Mouse (Mus musculus) intestine, embryonic 15.5 days (tissue): ENCODE measurements around the gene Lsm8. TPM values are rescaled to one million over a fixed set of nuclear protein-coding genes. Genes with fewer than 3 reads are reported as not detected.
"Not testable (repeated sequence)": the region's sequence is repeated elsewhere in the genome, so short reads cannot be mapped to it uniquely, and the experiment has no call there.

Experiments used
- ATAC-seq: fragments of 200-750 bp; cut with Nextera tagmentation; 2 replicates; pipeline ENCODE4 v1.8.0; 2017; ENCODE audit warnings: moderate TSS enrichment, moderate library complexity
- H3K27ac ChIP-seq: fragments of 300-500 bp; sonication (generic); 2 replicates; pipeline ENCODE4 v1.5.1; 2015; ENCODE audit warnings: mild to moderate bottlenecking, inconsistent platforms
- H3K27me3 ChIP-seq: fragments of 300-500 bp; sonication (generic); replicated peaks from 2 replicates; pipeline ENCODE4 v1.6.1; 2015; ENCODE audit warnings: inconsistent platforms
- H3K36me3 ChIP-seq: fragments of 300-500 bp; sonication (generic); 2 replicates; pipeline ENCODE4 v1.6.1; 2015; ENCODE audit warnings: inconsistent platforms
- H3K4me1 ChIP-seq: fragments of 300-500 bp; sonication (generic); replicated peaks from 2 replicates; pipeline ENCODE4 v1.6.1; 2015; ENCODE audit warnings: inconsistent platforms
- H3K4me2 ChIP-seq: fragments of 300-500 bp; sonication (generic); replicated peaks from 2 replicates; pipeline ENCODE4 v1.6.1; 2015; ENCODE audit warnings: mild to moderate bottlenecking, inconsistent platforms
- H3K4me3 ChIP-seq: fragments of 300-500 bp; sonication (generic); replicated peaks from 2 replicates; pipeline ENCODE4 v1.5.1; 2015; ENCODE audit warnings: inconsistent platforms
- H3K9ac ChIP-seq: fragments of 300-500 bp; sonication (generic); 2 replicates; pipeline ENCODE4 v1.6.1; 2015; ENCODE audit warnings: inconsistent platforms
- H3K9me3 ChIP-seq: fragments of 300-500 bp; sonication (generic); 2 replicates; pipeline ENCODE4 v1.6.1; 2016; ENCODE audit warnings: inconsistent platforms
- WGBS: fragments of 180-500 bp; shearing (Covaris S2); methylation state at CpG from one replicate; pipeline ENCODE4 v1.1.7; 2015; 5-methylcytosine and 5-hydroxymethylcytosine counted together
- polyA plus RNA-seq: library from polyadenylated mRNA; unstranded; fragments of >200 nt; fragmentation: Nextera tagmentation; extraction: Ambion mirVana; gene quantifications from 2 replicates; pipeline ENCODE4 v1.2.1, GENCODE M21; 2015

Lsm8 gene
- 168 and 177 TPM in 2 replicates for polyA plus RNA-seq

DNA sequence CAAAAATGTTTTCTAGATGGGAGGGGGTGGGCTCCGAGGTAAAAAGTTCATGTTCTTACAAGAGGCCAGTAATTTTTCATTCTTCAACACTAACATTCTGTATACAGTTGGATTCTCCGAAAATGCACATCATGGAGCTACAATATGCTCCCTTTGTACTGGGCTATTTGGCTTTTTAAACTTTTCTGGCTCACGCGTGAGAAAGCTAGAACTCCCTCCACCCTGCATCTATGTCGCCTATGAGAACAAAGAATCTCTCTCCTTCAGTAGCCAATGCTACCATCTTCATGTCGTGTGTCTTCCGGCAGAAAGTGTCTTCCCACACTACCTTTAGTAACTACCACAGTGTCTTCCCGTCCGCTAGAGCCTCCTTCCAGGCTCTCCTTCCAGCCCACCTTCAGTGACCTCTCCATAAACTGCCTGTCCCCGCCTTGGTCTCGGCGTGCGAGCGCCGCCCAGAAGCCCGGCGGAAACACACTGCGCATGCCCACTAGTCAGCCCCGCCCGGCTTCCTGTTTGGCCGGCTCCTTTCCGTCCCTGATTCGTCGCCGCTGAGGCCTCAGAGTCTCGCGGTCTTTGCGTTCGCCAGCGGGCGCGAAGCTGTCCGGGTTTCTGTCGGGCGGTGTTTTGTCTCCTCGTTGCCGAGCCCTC is at the start of gene Lsm8:
Lsm8 (plus strand) TSS at position 529 of the 651 bp plus-strand sequence.
- H3K9ac ChIP-seq = peak within 1 kb of the TSS; percentile 85
- under 1% methylated on average over 37 of the region's 37 CpGs for WGBS
- no peaks in the 10 kb centered on the region for H3K9me3 ChIP-seq
- peak within 1 kb of the TSS; percentile 60 for H3K4me2 ChIP-seq
- peaks cover 2% of the 10 kb centered on the region; the same call in 1 of the 2 replicates for H3K4me1 ChIP-seq
- H3K4me3 ChIP-seq = peak within 1 kb of the TSS; percentile 81
- peak; percentile 100 for ATAC-seq
- peak within 1 kb of the TSS; percentile 94 for H3K27ac ChIP-seq
- no peaks in the 10 kb centered on the region for H3K36me3 ChIP-seq
- H3K27me3 ChIP-seq = no peaks in the 10 kb centered on the region

DNA sequence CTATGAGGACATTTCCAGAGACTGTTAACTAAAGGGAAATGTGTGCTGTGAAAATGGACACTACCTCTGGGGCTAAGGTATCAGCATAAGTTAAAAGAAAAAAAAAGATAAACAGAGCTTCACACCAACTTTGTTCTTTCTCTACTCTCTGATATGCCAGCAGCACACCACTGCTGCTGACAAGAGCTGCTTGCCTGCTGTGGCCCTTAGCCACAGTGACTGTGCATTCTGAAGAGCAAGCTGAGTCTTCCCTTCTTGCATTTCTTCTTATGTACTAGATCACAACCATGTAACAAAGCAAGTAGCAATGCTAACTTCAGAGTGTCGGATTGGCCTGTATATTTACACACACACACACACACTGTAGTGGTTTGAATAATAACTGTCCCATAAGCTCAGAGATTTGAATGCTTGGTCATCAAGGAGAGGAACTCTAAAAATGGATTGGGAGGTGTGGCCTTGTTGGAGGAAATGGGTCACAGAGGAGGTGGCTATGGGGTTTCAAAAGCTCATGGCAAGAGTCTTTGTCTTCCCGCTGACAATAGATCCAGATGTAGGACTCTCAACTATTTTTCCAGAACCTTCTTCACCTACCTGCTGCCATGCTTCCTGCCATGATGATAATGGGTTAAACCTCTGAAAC is 47.4 kb upstream of the Lsm8 start:
- Histone ChIP-seq H3K27ac (no peak overlapping the region), H3K4me1 (no peaks in the 10 kb centered on the region), H3K36me3 (no peaks in the 10 kb centered on the region), H3K9me3 (no peaks in the 10 kb centered on the region), H3K4me3 (no peak overlapping the region), H3K27me3 (no peaks in the 10 kb centered on the region), H3K4me2 (no peak overlapping the region), H3K9ac (no peak overlapping the region)
- no peak for ATAC-seq
- WGBS = 88% methylated on average over 2 of the region's 2 CpGs

- Histone ChIP-seq H3K27me3 (no peaks in the 10 kb centered on the region), H3K9ac (no peak overlapping the region), H3K4me1 (no peaks in the 10 kb centered on the region), H3K4me2 (no peak overlapping the region), H3K36me3 (no peaks in the 10 kb centered on the region), H3K9me3 (no peaks in the 10 kb centered on the region), H3K4me3 (no peak overlapping the region), H3K27ac (no peak overlapping the region)
- ATAC-seq = no peak
- 69% methylated on average over 1 of the region's 1 CpGs for WGBS
These were observed 35.8 kb upstream of the Lsm8 start for GRCm38 (mm10) chr6:18812623-18813022.

- H3K9ac ChIP-seq = no peak overlapping the region
- H3K27me3 ChIP-seq = no peaks in the 10 kb centered on the region
- H3K4me1 ChIP-seq = no peaks in the 10 kb centered on the region
- no peaks in the 10 kb centered on the region for H3K9me3 ChIP-seq
- 75% methylated on average over 2 of the region's 2 CpGs for WGBS
- H3K27ac ChIP-seq = no peak overlapping the region
- no peaks in the 10 kb centered on the region for H3K36me3 ChIP-seq
- ATAC-seq = no peak
- H3K4me2 ChIP-seq = no peak overlapping the region
- H3K4me3 ChIP-seq = no peak overlapping the region
These were observed 32.8 kb upstream of the Lsm8 start for GRCm38 (mm10) chr6:18815606-18816005.

DNA sequence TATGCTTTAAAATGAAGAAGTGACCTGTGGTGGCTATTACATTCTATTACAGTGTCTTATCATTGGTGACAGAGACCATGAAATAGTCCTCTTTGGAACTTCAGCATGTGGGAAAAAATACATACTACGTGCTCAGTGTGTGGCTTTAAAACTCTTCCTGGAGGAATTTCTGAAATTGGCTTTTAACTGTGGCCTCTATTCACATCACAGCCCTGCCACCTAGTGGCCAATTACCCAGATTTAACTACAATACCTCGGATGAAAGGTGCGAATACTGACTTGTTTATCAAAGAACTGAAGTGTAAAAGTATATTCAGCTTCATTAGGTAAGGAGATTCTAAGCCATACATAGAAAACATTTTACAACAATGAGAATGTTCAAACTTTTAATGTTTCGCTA is 29.0 kb upstream of the Lsm8 start:
- peak; percentile 59; the same call in 1 of the 2 replicates for ATAC-seq
- Histone ChIP-seq H3K4me1 (0 out of 2 replicates have a peak, but pooled peaks cover 3% of the 10 kb centered on the region), H3K4me3 (no peak overlapping the region), H3K9me3 (no peaks in the 10 kb centered on the region), H3K27me3 (no peaks in the 10 kb centered on the region), H3K9ac (no peak overlapping the region), H3K27ac (no peak overlapping the region), H3K4me2 (no peak overlapping the region), H3K36me3 (no peaks in the 10 kb centered on the region)
- 12% methylated on average over 4 of the region's 4 CpGs for WGBS

DNA sequence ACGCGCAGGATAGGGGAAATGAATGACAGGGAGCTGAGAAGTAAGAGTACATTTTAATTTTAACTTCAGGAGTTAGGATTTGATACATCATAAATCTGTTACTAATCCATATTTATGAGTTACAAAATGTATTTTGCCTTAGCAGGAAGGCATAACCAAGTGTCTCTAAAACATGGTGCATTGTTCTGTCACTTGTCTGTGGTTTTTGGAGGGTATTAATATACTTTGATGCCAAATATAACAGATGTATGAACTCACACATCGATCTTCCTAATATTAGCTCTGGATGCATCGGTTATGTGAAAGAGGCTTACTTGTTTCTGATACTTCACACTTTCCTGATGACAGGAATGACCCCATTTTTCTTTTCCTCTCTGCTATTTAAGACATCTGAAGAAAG is 28.1 kb upstream of the Lsm8 start:
- Histone ChIP-seq H3K4me3 (no peak overlapping the region), H3K9me3 (no peaks in the 10 kb centered on the region), H3K4me1 (0 out of 2 replicates have a peak, but pooled peaks cover 3% of the 10 kb centered on the region), H3K27me3 (no peaks in the 10 kb centered on the region), H3K4me2 (no peak overlapping the region), H3K36me3 (no peaks in the 10 kb centered on the region), H3K27ac (no peak overlapping the region), H3K9ac (no peak overlapping the region)
- WGBS = 72% methylated on average over 4 of the region's 4 CpGs
- ATAC-seq = no peak

- 0 out of 2 replicates have a peak, but pooled peaks cover 3% of the 10 kb centered on the region for H3K4me1 ChIP-seq
- ATAC-seq = peak; percentile 59
- 36% methylated on average over 1 of the region's 1 CpGs for WGBS
- H3K4me2 ChIP-seq = no peak overlapping the region
- H3K36me3 ChIP-seq = no peaks in the 10 kb centered on the region
- H3K4me3 ChIP-seq = no peak overlapping the region
- H3K9me3 ChIP-seq = no peaks in the 10 kb centered on the region
- H3K9ac ChIP-seq = no peak overlapping the region
- no peak overlapping the region for H3K27ac ChIP-seq
- H3K27me3 ChIP-seq = no peaks in the 10 kb centered on the region
These were observed 25.6 kb upstream of the Lsm8 start for GRCm38 (mm10) chr6:18822812-18823211.

- Histone ChIP-seq H3K27me3 (no peaks in the 10 kb centered on the region), H3K4me3 (no peak overlapping the region), H3K36me3 (no peaks in the 10 kb centered on the region), H3K4me2 (no peak overlapping the region), H3K9me3 (no peaks in the 10 kb centered on the region), H3K9ac (no peak overlapping the region), H3K4me1 (no peaks in the 10 kb centered on the region), H3K27ac (no peak overlapping the region)
- ATAC-seq = no peak
- 72% methylated on average over 1 of the region's 1 CpGs for WGBS
These were observed 15.4 kb upstream of the Lsm8 start for GRCm38 (mm10) chr6:18832958-18833357.

GRCm38 (mm10) chr6:18844529-18844928 is 3.9 kb upstream of the Lsm8 start:
- WGBS = 75% methylated on average over 4 of the region's 11 CpGs
- not testable (repeated sequence) for ATAC-seq, H3K4me3 ChIP-seq

GRCm38 (mm10) chr6:18845571-18845970 is 2.8 kb upstream of the Lsm8 start:
- H3K27me3 ChIP-seq, ATAC-seq, H3K4me1 ChIP-seq, H3K27ac ChIP-seq, H3K36me3 ChIP-seq, H3K4me3 ChIP-seq, H3K9ac ChIP-seq, H3K4me2 ChIP-seq, H3K9me3 ChIP-seq: not testable (repeated sequence)
- WGBS = 14% methylated on average over 6 of the region's 7 CpGs

More at GRCm38 (mm10) chr6:18844529-18844928, 3.9 kb upstream of the Lsm8 start:
- H3K27ac ChIP-seq, H3K4me1 ChIP-seq, H3K27me3 ChIP-seq, H3K9ac ChIP-seq, H3K36me3 ChIP-seq, H3K9me3 ChIP-seq, H3K4me2 ChIP-seq: not testable (repeated sequence)

- Histone ChIP-seq H3K27ac (peak overlapping the region; percentile 94), H3K4me2 (peak overlapping the region; percentile 56), H3K9me3 (no peaks in the 10 kb centered on the region), H3K27me3 (no peaks in the 10 kb centered on the region), H3K4me3 (peak overlapping the region; percentile 81), H3K4me1 (peaks cover 2% of the 10 kb centered on the region; the same call in 1 of the 2 replicates), H3K9ac (peak overlapping the region; percentile 85), H3K36me3 (no peaks in the 10 kb centered on the region)
- no peak for ATAC-seq
- under 1% methylated on average over 28 of the region's 28 CpGs for WGBS
These were observed 303 bp downstream of the Lsm8 start for GRCm38 (mm10) chr6:18848702-18849061.

DNA sequence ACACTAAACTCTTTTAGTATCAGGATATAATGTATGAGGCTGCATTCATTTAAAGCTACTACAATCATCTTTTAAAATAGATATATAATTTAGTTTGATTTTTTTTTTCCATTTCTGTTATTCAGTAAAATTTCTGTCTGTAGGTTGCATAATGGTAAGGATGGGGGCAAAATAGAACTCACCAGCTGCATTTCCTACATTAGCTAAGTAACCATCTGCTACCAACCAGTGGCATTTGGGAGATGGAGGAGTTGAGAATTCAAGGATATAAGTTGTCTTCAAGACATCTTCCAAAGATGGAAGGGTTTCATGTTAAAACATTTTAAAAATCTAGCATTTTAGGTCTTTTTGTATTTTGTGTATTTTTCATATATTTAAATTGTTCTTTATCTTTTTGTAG is 6.9 kb downstream of the Lsm8 start:
- Histone ChIP-seq H3K4me1 (0 out of 2 replicates have a peak, but pooled peaks cover 2% of the 10 kb centered on the region), H3K27ac (no peak overlapping the region), H3K9me3 (no peaks in the 10 kb centered on the region), H3K4me3 (no peak overlapping the region), H3K4me2 (no peak overlapping the region), H3K36me3 (peaks cover 6% of the 10 kb centered on the region), H3K9ac (no peak overlapping the region), H3K27me3 (no peaks in the 10 kb centered on the region)
- no peak for ATAC-seq
